Mouse (Mus musculus) frontal cortex, postnatal 36 days (tissue): Measurements from ENCODE around the gene Fat3.
A peak's percentile ranks its signal among the peaks of the same experiment; 100 is the strongest.

ENCODE experiments used
- DNase-seq, 2 experiments: peaks; one replicate each; pipeline ENCODE4 v3.0.0; 2022; ENCODE audit warnings: low spot score in 2 of 2

Gene Fat3

GRCm38 (mm10) chr9:15880160-15880603, 620.9 kb downstream of the Fat3 start:
- peak in 1 of 2 experiments; percentile 18 for DNase-seq

GRCm38 (mm10) chr9:15874506-15875160, 626.5 kb downstream of the Fat3 start, which contains the start of gene Mtnr1b:
Gene Mtnr1b (minus strand): TSS chr9:15874556.
- no peak for DNase-seq

- DNase-seq: no peak
Measured at GRCm38 (mm10) chr9:15870013-15870412, 631.1 kb downstream of the Fat3 start.

GRCm38 (mm10) chr9:15869456-15869855, 631.6 kb downstream of the Fat3 start:
- no peak for DNase-seq

- no peak for DNase-seq
Measured at GRCm38 (mm10) chr9:15866280-15867072, 634.6 kb downstream of the Fat3 start.

GRCm38 (mm10) chr9:15861402-15861801, 639.7 kb downstream of the Fat3 start:
- no peak for DNase-seq
